Mouse (Mus musculus) urinary bladder, postnatal 25 days (tissue): ENCODE results near the gene Rnf135.
"Not testable (repeated sequence)": the region's sequence is repeated elsewhere in the genome, so short reads cannot be mapped to it uniquely, and the experiment has no call there.

ENCODE experiments used
- DNase-seq: peaks from one replicate; pipeline ENCODE4 v3.0.0; 2022; ENCODE audit warnings: low spot score

Rnf135 gene

DNA sequence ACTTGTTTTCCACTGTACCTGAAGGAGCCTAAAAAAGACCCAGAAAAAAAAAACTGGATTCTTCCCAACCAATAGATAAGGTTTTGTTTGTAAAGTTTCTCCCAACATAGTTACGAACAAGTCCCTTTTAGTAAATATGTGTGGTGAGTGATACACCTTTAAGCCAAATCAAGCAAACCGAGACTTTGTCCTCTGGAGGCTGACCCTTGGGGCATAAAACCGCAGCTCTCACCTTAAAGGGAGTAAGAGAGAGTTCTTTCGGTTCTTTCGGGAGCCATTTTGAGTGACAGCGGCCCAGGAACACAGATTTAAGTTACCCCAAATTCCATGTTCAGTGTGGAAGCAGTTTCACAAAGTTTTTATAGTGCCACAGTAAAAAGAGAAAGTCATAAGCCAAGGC is 18.6 kb downstream of the Rnf135 start:
- no peak for DNase-seq

DNA sequence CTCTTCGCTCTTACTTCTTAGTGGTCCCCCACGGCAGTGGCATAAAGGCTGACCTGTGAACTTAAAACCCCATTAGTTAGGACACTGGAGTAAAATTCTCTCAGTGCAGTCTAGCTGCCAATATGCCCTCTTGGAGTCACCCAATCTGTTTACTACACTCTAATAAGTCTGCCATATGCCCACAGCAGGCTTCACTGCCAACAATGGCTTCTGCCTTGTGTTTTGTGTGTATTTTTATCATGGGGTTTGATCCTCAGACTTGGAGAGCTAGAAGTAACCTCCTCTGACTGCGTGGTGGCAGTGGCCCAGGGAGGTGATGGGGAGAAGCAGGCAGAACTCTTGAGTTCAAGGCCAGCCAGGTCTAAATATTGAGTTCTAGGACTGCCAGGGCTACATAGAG is 20.4 kb downstream of the Rnf135 start:
- no peak for DNase-seq

DNA sequence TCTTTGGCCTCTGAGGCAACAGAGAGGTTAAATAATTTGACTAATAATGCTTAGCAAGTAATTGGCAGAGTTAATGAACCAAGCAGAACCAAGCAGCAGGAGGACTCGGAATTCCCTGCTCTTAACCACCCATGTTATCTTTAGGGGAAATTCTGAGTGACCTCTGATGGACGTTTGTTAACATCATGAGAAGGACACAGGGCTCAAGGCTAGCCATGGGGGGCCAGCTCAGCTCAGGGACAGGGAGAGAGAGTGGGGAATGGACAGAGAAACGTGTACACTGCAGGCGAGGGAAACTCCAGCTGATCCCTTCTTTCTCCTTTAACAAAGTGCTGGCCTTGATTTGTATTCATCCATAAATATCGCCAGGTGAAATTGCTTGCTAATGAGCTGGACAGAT is 21.3 kb downstream of the Rnf135 start:
- DNase-seq, result no peak

DNA sequence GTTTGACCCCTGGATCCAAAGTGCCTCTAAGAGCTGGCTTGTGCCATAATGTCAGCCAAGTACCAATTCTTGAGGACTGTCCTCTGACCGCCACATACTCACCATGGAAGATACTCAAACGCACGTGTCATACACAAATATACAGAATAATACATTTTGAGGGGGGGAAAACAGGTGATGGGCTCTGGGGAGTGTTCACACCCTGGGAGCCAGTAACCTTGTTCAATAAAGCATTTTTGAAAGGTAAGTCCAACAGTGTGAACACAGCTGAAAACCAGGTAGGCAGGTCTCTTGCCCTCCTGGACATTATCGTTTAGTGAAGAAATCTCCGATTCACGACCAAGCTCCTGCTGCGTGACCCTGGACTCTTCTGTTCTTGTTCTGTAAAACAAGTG is 24.8 kb downstream of the Rnf135 start:
- DNase-seq, result no peak

DNA sequence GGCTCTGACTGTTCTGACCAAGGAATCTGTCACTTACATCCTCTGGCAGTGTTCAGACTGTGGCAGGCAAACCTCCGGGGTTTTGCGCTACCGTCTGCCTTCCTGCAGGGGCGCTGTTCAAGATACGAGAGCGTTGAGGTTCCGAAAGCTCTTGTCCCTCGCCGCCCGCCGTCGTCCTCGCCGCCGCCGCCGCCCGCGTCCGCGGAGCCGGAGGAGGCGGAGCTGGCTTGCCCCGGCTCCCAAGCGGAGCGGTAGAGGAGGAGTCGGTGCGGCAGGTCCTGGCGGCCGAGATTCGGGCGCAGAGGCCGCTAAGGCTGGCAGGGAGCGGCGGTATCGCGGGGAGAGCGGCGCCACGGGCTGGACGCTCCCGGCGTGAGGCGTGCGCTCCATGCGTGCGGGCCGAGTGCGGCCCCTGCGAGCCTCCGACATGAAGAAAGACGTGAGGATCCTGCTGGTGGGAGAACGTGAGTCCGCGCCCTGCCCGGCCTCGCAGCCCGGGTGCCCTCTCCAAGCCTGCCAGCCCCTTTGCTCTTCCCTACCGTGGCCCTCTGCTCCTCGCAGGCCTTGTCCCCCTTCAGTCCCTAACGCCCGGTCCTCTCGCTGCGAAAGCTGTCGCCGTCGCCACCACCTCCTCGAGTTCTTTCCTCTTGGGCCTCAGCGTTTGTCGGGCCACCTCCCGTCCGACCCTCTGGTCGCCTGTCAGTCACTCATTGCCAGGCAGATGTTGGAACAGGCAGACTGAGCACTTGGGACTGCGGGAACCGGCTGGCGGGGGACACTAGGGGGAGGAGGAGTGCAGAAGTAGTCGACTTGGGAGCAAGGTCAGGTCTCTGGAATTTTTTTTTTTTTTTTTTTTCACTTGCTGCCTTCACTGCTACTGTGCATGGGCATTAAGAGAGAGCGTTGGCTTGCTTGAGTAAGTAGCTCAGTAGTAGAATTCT is 25.5 kb downstream of the Rnf135 start, which contains the start of gene Rhot1:
Rhot1 (plus strand) TSS at position 160 of the 941 bp plus-strand sequence.
- peak; percentile 97 for DNase-seq

DNA sequence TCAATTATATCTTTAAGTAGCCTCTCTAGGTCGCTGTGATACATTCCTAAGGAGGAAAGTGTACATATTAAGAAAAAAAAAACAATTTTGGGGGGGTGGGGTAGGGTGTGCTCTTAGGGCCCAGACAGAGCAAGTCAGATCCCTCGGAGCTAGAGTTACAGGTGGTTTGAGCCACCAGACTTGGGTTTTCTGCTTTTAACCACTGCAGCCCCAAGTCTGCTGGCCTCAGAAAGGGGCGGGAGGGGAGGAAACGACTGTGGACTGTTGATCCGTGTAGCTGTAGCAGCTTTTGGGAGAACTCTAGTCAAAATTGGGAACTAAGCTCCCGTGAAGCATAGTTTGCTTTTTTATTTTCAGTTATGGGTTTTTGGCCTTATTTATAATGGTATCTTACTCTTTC is 26.7 kb downstream of the Rnf135 start:
- no peak for DNase-seq

DNA sequence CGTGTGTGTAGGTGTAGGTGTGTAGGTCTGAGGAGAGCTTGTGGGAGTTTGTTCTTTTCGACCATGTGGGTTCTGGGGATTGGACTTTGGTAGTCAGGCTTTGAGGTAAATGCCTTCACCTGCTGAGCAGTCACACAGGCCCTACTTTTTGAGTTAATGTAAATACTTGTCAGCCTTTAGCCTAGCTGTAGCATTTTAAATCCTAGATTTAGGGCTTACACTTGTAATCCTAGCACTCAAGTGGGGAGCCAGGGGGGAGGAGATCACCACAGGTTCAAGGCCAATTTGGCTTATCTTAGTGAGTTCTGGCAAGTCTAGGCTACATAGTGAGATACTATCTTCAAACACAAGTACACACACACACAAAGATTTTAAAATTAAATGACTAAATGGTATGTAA is 28.6 kb downstream of the Rnf135 start:
- DNase-seq, result no peak

DNA sequence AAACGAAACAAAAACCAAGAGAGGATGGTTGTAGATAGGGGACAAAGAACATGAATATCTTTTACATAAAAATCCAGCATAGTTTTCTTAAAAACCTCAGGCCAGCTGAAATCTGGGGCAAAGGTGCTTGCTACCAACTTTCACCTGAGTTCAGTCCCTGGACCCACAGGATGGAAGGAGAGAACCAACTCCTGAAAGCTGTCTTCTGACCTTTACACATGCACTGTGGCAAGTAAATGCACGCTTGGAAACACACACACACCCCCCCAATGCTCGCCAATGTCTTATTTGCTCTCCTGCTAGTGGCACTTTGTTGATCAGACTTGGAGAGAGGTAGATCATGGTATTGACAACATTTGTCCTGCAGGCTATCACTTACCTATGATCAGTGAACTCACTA is 31.6 kb downstream of the Rnf135 start:
- no peak for DNase-seq

DNA sequence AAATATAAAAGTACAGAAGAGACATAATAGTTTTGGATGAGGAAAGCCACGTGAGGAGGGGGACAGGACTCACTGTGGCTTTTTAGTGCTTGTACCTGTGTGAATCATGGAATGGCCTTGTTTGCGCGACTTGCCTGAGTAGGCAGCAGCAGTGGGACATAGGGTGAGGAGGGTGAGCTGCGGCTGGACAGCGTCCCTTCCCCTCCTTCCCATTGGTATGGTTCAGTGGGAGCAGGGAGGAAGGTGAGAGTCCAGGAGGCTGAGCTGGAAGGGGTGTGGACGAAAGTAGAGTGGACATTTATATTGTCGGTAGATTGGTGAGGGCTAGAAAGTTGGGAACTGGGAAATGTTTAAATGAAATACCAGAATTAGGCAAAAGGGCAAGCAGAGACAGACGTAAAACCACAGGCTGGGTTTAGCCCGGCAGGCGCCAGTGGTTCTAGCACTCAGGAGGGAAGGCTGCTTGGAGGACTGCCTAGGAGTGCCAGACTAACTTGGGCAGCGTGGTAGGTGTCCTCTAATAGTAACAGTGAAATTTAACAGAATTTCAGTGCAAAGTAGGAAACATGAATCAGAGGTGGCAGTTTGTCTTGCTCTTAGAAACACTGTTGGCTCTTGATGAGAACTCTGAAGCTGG is 35.1 kb downstream of the Rnf135 start:
- DNase-seq, result no peak

DNA sequence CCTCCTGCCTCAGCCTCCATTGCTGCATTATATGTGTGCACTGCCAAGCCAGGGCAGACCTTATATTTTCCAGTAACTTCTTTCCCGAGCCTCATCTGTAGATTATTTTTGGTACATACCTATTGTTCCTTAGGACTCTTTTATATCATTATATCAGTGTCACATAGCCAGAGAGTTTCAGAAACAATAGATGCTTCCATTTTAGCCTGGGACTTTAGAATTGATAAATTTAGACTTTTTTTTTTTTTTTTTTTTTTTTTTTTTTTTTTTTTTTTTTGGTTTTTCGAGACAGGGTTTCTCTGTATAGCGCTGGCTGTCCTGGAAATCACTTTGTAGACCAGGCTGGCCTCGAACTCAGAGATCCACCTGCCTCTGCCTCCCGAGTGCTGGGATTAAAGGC is 46.4 kb downstream of the Rnf135 start:
- DNase-seq, result not testable (repeated sequence)

DNA sequence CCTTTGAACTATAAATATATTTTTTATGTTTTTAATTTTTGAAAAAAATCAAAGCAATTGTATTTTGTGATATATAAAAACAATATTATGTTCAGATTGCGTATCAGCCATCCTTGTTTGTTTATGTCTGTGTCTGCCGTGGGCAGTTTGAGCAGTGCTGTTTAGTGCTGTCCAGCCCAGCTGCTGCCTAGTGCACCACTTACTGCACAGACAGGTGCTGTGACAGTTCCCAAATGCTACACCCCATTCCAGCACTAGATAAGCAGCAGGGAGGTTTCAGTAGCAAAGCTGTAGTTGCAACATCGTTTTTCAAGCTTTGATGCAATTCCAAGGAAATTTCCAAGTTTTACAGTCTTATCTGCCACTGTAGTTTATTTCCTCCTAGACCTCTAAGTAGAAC is 53.6 kb downstream of the Rnf135 start:
- no peak for DNase-seq

DNA sequence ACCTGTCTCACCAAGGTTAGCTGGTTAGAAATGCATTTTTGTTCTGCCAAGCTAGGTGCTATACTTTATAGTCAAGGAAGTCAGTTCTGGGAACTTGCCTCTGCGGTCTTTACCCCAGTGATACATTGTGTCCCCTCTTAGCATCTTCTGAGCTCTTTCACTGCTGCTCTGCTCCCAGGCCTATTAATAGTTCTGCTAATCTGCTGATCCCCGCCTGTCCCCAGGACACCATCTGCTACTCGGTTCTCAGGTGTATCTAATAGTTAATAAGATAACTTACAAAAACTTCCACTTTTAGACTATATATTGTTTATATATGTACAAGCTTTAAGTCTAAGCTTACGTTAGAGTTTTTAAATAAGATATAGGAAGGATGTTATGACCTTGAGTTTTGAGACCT is 54.7 kb downstream of the Rnf135 start:
- no peak for DNase-seq

DNA sequence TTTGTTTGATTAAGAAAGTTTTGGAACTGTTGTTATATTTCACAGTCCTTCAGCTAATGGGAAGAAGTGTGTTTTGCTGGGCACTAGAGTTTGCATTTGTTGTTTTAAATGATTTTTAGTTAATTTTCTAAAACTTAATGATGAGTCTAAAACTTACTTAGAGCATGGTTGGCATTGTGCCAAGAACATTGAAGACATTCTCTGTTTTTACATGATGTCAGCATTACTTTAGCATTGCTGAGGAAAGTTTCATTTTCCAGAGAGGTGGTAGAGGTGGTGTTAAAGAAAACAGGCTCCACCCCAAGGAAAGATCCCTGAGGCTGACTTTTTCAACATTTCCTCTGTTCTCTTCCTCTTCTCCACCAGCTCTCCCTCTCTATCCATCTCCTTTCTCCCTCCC is 63.4 kb downstream of the Rnf135 start:
- no peak for DNase-seq

DNA sequence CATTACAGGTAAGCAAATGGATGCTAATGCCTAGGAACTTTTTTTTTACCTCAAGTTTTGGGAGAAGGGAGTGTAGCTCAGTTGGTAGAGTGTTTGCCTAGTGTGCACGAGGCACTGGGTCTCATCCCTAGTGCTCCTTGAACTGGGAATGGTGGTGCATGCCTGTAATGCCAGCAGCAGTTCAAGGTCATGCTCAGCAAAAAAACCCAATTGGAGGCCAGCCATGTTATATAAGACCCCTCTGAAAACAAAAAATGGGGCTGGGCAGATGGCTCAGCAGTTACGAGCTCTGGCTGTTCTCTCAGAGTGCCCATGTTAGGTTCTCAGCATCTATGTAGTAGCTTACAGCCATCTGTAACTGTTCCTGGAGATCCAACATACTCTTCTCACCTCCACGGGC is 64.9 kb downstream of the Rnf135 start:
- DNase-seq, result no peak
